In the genomic region with DNA sequence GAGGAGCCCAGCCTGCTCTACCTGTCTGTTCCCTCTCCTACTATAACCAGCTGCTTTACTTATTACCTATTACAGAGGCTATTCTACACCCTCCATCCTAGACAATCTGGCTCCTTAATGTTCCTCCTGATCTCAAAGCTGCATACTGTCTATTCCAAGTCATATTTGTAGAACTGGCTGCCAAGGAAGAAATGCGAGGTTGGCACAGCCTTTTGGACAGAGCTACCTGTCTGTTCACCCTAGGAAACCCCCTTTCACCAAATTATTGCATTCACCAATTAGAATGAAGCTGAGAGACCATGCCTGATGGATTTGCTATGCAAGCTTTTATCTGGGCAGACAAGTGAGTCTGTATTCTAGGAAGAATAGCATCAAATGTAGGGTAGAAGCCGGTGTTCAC, we compare ENCODE assay signal across 20 mouse cellular contexts.
DNase-seq lines count a peak whose midpoint lies in the region; ATAC-seq lines count a peak whose summit lies in the region.
"Had no signal": no experiment of that assay in that cellular context is flagged by ENCODE, and none has a peak within 500 bp of the region (broad histone marks: within the 10 kb centered on the region; RNA-seq: fewer than 3 reads in every experiment).

No protein-coding gene starts in this region.

- WGBS in embryonic facial prominence, embryonic 12.5 days, result 84% methylated on average over 2 of the region's 2 CpGs
- 86% methylated on average over 2 of the region's 2 CpGs for WGBS in forebrain, embryonic 14.5 days

- no peaks in the 10 kb centered on the region for H3K36me3 ChIP-seq in embryonic facial prominence, embryonic 12.5 days
- no peaks in the 10 kb centered on the region for H3K36me3 ChIP-seq in forebrain, embryonic 14.5 days (ENCODE audit: control insufficient read depth, insufficient read depth, low read length)
- H3K36me3 ChIP-seq: forebrain, embryonic 15.5 days; heart, embryonic 13.5 days; hindbrain, embryonic 15.5 days; kidney, embryonic 15.5 days; limb, embryonic 15.5 days had no signal

- no peak overlapping the region for H3K9ac ChIP-seq in embryonic facial prominence, embryonic 12.5 days
- no peak overlapping the region for H3K9ac ChIP-seq in forebrain, embryonic 14.5 days (ENCODE audit: low read length)
- H3K9ac ChIP-seq: forebrain, embryonic 15.5 days; heart, embryonic 13.5 days; hindbrain, embryonic 15.5 days; kidney, embryonic 15.5 days; limb, embryonic 15.5 days had no signal

- H3K27me3 ChIP-seq in embryonic facial prominence, embryonic 12.5 days, result no peaks in the 10 kb centered on the region
- no peaks in the 10 kb centered on the region for H3K27me3 ChIP-seq in forebrain, embryonic 14.5 days (replicated peaks; ENCODE audit: control insufficient read depth, insufficient read depth, low read length)
- H3K27me3 ChIP-seq: forebrain, embryonic 15.5 days; heart, embryonic 13.5 days; hindbrain, embryonic 15.5 days; kidney, embryonic 15.5 days; limb, embryonic 15.5 days; Patski had no signal

- H3K4me3 ChIP-seq in embryonic facial prominence, embryonic 12.5 days, result no peak overlapping the region
- H3K4me3 ChIP-seq in forebrain, embryonic 14.5 days (ENCODE audit: low read depth, low read length), result no peak overlapping the region
- H3K4me3 ChIP-seq: forebrain, embryonic 15.5 days; heart, embryonic 13.5 days; hindbrain, embryonic 15.5 days; kidney, embryonic 15.5 days; limb, embryonic 15.5 days had no signal

- H3K27ac ChIP-seq in embryonic facial prominence, embryonic 12.5 days, result peak overlapping the region; percentile 56; the same call in 1 of the 2 replicates
- H3K27ac ChIP-seq in forebrain, embryonic 14.5 days (ENCODE audit: low read depth, low read length), result no peak overlapping the region
- H3K27ac ChIP-seq: heart, embryonic 13.5 days; hindbrain, embryonic 15.5 days; kidney, embryonic 15.5 days; limb, embryonic 15.5 days had no signal

- H3K4me2 ChIP-seq in embryonic facial prominence, embryonic 12.5 days (replicated peaks), result no peak overlapping the region
- H3K4me2 ChIP-seq in forebrain, embryonic 14.5 days (ENCODE audit: low read length), result no peak overlapping the region
- H3K4me2 ChIP-seq: forebrain, embryonic 15.5 days; heart, embryonic 13.5 days; hindbrain, embryonic 15.5 days; kidney, embryonic 15.5 days; limb, embryonic 15.5 days had no signal

- ATAC-seq in cerebellum, adult (ENCODE audit: insufficient number of reproducible peaks, low FRiP score, low TSS enrichment), result peak; percentile 13; the same call in 1 of the 2 replicates
- no peak for ATAC-seq in embryonic facial prominence, embryonic 12.5 days (ENCODE audit: insufficient number of reproducible peaks, insufficient read depth, low FRiP score, low TSS enrichment)
- no peak for ATAC-seq in forebrain, embryonic 14.5 days
- ATAC-seq: intestine, postnatal 0 days; lung, postnatal 0 days; Patski had no signal

- peaks cover 14% of the 10 kb centered on the region; the same call in 1 of the 2 replicates for H3K4me1 ChIP-seq in embryonic facial prominence, embryonic 12.5 days
- no peaks in the 10 kb centered on the region for H3K4me1 ChIP-seq in forebrain, embryonic 14.5 days (ENCODE audit: control insufficient read depth, insufficient read depth, low read length)
- H3K4me1 ChIP-seq: hindbrain, embryonic 15.5 days; kidney, embryonic 15.5 days had no signal

- DNase-seq in cerebellum, postnatal 4 days (ENCODE audit: low spot score in 2 of 2), result no peak
- DNase-seq in brain, adult 2 months (ENCODE audit: low read depth, low spot score), result peak; percentile 40
- DNase-seq in cerebellum, adult 9-11 months, result peak; percentile 33
- no peak for DNase-seq in lung, postnatal 25 days (ENCODE audit: low spot score)
- DNase-seq in forebrain, embryonic 14.5 days (ENCODE audit: low spot score), result no peak
- DNase-seq in heart, adult 18-20 months, result no peak
- DNase-seq: adrenal gland, postnatal 10 days; midbrain, embryonic 14.5 days; spleen, adult 18-20 months; thymus, postnatal 36 days had no signal

- no peaks in the 10 kb centered on the region for H3K9me3 ChIP-seq in embryonic facial prominence, embryonic 12.5 days
- H3K9me3 ChIP-seq in forebrain, embryonic 14.5 days (replicated peaks; ENCODE audit: control insufficient read depth, low read length), result no peaks in the 10 kb centered on the region
- H3K9me3 ChIP-seq: forebrain, embryonic 15.5 days; heart, embryonic 13.5 days; hindbrain, embryonic 15.5 days; kidney, embryonic 15.5 days; limb, embryonic 15.5 days had no signal

Comparison
In these comparisons a context has a peak if more than half of its experiments do, and no peak if none do; other contexts are left out.
1. DNase-seq: peak in brain, adult 2 months (single experiment) and cerebellum, adult 9-11 months (single experiment); none in cerebellum, postnatal 4 days (0 of 2), lung, postnatal 25 days (single experiment), forebrain, embryonic 14.5 days (single experiment) and heart, adult 18-20 months (0 of 2).